Mouse (Mus musculus): Measurements from ENCODE around the gene Bcar3. TPM values are rescaled to one million over a fixed set of nuclear protein-coding genes. Genes with fewer than 3 reads are reported as not detected.
A peak's percentile ranks its signal among the peaks of the same experiment; 100 is the strongest.

Gene Bcar3
- polyA plus RNA-seq, 1 experiment from 2014 or later: 7.9 TPM

- Histone ChIP-seq H3K9me3 (no peaks in the 10 kb centered on the region), H3K27ac (no peak overlapping the region), H3K9ac (no peak overlapping the region), H3K4me1 (replicated peaks) (no peaks in the 10 kb centered on the region), H3K36me3 (no peaks in the 10 kb centered on the region), H3K4me2 (no peak overlapping the region), H3K4me3 (no peak overlapping the region), H3K27me3 (no peaks in the 10 kb centered on the region)
- 90% methylated on average over 11 of the region's 11 CpGs for WGBS
- no peak for ATAC-seq (ENCODE audit: low FRiP score)
Measured at GRCm38 (mm10) chr3:122445696-122446095, 151.8 kb downstream of the Bcar3 start.

- no peak overlapping the region for H3K9ac ChIP-seq
- H3K27me3 ChIP-seq: no peaks in the 10 kb centered on the region
- no peak for ATAC-seq (ENCODE audit: low FRiP score)
- 76% methylated on average over 8 of the region's 8 CpGs for WGBS
- H3K9me3 ChIP-seq: no peaks in the 10 kb centered on the region
- H3K36me3 ChIP-seq: no peaks in the 10 kb centered on the region
- H3K27ac ChIP-seq: no peak overlapping the region
- H3K4me2 ChIP-seq: no peak overlapping the region
- H3K4me3 ChIP-seq: no peak overlapping the region
- H3K4me1 ChIP-seq (replicated peaks): no peaks in the 10 kb centered on the region
Measured at GRCm38 (mm10) chr3:122446678-122447077, 152.7 kb downstream of the Bcar3 start.

- no peak for ATAC-seq (ENCODE audit: low FRiP score)
- no peak overlapping the region for H3K27ac ChIP-seq
- no peaks in the 10 kb centered on the region for H3K4me1 ChIP-seq (replicated peaks)
- no peaks in the 10 kb centered on the region for H3K27me3 ChIP-seq
- no peak overlapping the region for H3K4me2 ChIP-seq
- no peak overlapping the region for H3K4me3 ChIP-seq
- H3K36me3 ChIP-seq: no peaks in the 10 kb centered on the region
- H3K9me3 ChIP-seq: no peaks in the 10 kb centered on the region
- WGBS: 94% methylated on average over 13 of the region's 13 CpGs
- H3K9ac ChIP-seq: no peak overlapping the region
Measured at GRCm38 (mm10) chr3:122448196-122448595, 154.3 kb downstream of the Bcar3 start.

GRCm38 (mm10) chr3:122450041-122450440 is 156.1 kb downstream of the Bcar3 start:
- Histone ChIP-seq H3K9me3 (no peaks in the 10 kb centered on the region), H3K27ac (no peak overlapping the region), H3K4me2 (no peak overlapping the region), H3K4me3 (no peak overlapping the region), H3K27me3 (no peaks in the 10 kb centered on the region), H3K9ac (no peak overlapping the region), H3K4me1 (replicated peaks) (no peaks in the 10 kb centered on the region), H3K36me3 (no peaks in the 10 kb centered on the region)
- WGBS: 96% methylated on average over 7 of the region's 7 CpGs
- ATAC-seq (ENCODE audit: low FRiP score): no peak

- WGBS: 87% methylated on average over 11 of the region's 11 CpGs
- H3K27ac ChIP-seq: no peak overlapping the region
- no peak overlapping the region for H3K4me3 ChIP-seq
- no peaks in the 10 kb centered on the region for H3K9me3 ChIP-seq
- H3K4me1 ChIP-seq (replicated peaks): peaks cover 9% of the 10 kb centered on the region; the same call in 1 of the 2 replicates
- no peak overlapping the region for H3K4me2 ChIP-seq
- H3K36me3 ChIP-seq: no peaks in the 10 kb centered on the region
- no peaks in the 10 kb centered on the region for H3K27me3 ChIP-seq
- H3K9ac ChIP-seq: no peak overlapping the region
- no peak for ATAC-seq (ENCODE audit: low FRiP score)
Measured at GRCm38 (mm10) chr3:122453875-122454274, 159.9 kb downstream of the Bcar3 start.

- WGBS: 93% methylated on average over 4 of the region's 4 CpGs
- H3K4me2 ChIP-seq: no peak overlapping the region
- no peaks in the 10 kb centered on the region for H3K27me3 ChIP-seq
- no peak overlapping the region for H3K4me3 ChIP-seq
- ATAC-seq (ENCODE audit: low FRiP score): no peak
- no peaks in the 10 kb centered on the region for H3K9me3 ChIP-seq
- no peak overlapping the region for H3K9ac ChIP-seq
- no peaks in the 10 kb centered on the region for H3K36me3 ChIP-seq
- peaks cover 16% of the 10 kb centered on the region for H3K4me1 ChIP-seq (replicated peaks)
- H3K27ac ChIP-seq: no peak overlapping the region
Measured at GRCm38 (mm10) chr3:122456156-122456555, 162.2 kb downstream of the Bcar3 start.

GRCm38 (mm10) chr3:122456807-122457206 is 162.9 kb downstream of the Bcar3 start:
- ATAC-seq (ENCODE audit: low FRiP score): no peak
- no peak overlapping the region for H3K27ac ChIP-seq
- H3K4me2 ChIP-seq: no peak overlapping the region
- H3K36me3 ChIP-seq: no peaks in the 10 kb centered on the region
- H3K9me3 ChIP-seq: no peaks in the 10 kb centered on the region
- no peaks in the 10 kb centered on the region for H3K27me3 ChIP-seq
- WGBS: 63% methylated on average over 4 of the region's 4 CpGs
- no peak overlapping the region for H3K4me3 ChIP-seq
- H3K4me1 ChIP-seq (replicated peaks): peaks cover 22% of the 10 kb centered on the region
- H3K9ac ChIP-seq: no peak overlapping the region

- Histone ChIP-seq H3K36me3 (no peaks in the 10 kb centered on the region), H3K27ac (no peak overlapping the region), H3K9me3 (no peaks in the 10 kb centered on the region), H3K4me2 (no peak overlapping the region), H3K9ac (no peak overlapping the region), H3K27me3 (no peaks in the 10 kb centered on the region), H3K4me3 (no peak overlapping the region), H3K4me1 (replicated peaks) (peaks cover 31% of the 10 kb centered on the region)
- 33% methylated on average over 1 of the region's 1 CpGs for whole genome bisulfite sequencing
- no peak for ATAC-seq (ENCODE audit: low FRiP score)
Measured at GRCm38 (mm10) chr3:122457723-122458122, 163.8 kb downstream of the Bcar3 start.

- WGBS: 79% methylated on average over 8 of the region's 8 CpGs
- H3K9me3 ChIP-seq: no peaks in the 10 kb centered on the region
- H3K4me3 ChIP-seq: no peak overlapping the region
- H3K27me3 ChIP-seq: no peaks in the 10 kb centered on the region
- ATAC-seq (ENCODE audit: low FRiP score): no peak
- H3K4me2 ChIP-seq: no peak overlapping the region
- no peaks in the 10 kb centered on the region for H3K36me3 ChIP-seq
- peaks cover 38% of the 10 kb centered on the region for H3K4me1 ChIP-seq (replicated peaks)
- no peak overlapping the region for H3K27ac ChIP-seq
- no peak overlapping the region for H3K9ac ChIP-seq
Measured at GRCm38 (mm10) chr3:122458743-122459142, 164.8 kb downstream of the Bcar3 start.

- H3K4me3 ChIP-seq: no peak overlapping the region
- H3K36me3 ChIP-seq: no peaks in the 10 kb centered on the region
- H3K27ac ChIP-seq: peak overlapping the region; percentile 70
- ATAC-seq (ENCODE audit: low FRiP score): peak; percentile 19
- no peak overlapping the region for H3K9ac ChIP-seq
- no peaks in the 10 kb centered on the region for H3K27me3 ChIP-seq
- no peaks in the 10 kb centered on the region for H3K9me3 ChIP-seq
- WGBS: 14% methylated on average over 8 of the region's 8 CpGs
- peaks cover 38% of the 10 kb centered on the region for H3K4me1 ChIP-seq (replicated peaks)
- H3K4me2 ChIP-seq: peak overlapping the region; percentile 22
Measured at GRCm38 (mm10) chr3:122460848-122461511, 167.0 kb downstream of the Bcar3 start.

- Histone ChIP-seq H3K4me2 (peak overlapping the region; percentile 22), H3K27ac (peak overlapping the region; percentile 70), H3K4me3 (no peak overlapping the region), H3K4me1 (replicated peaks) (peaks cover 38% of the 10 kb centered on the region), H3K9me3 (no peaks in the 10 kb centered on the region), H3K27me3 (0 out of 2 replicates have a peak, but pooled peaks cover under 1% of the 10 kb centered on the region), H3K36me3 (no peaks in the 10 kb centered on the region), H3K9ac (no peak overlapping the region)
- peak; percentile 29 for ATAC-seq (ENCODE audit: low FRiP score)
- WGBS: 28% methylated on average over 11 of the region's 11 CpGs
Measured at GRCm38 (mm10) chr3:122461512-122461881, 167.6 kb downstream of the Bcar3 start.

GRCm38 (mm10) chr3:122461932-122462871 is 168.3 kb downstream of the Bcar3 start:
- Histone ChIP-seq H3K36me3 (no peaks in the 10 kb centered on the region), H3K9me3 (no peaks in the 10 kb centered on the region), H3K4me2 (peak overlapping the region; percentile 30), H3K9ac (no peak overlapping the region), H3K4me1 (replicated peaks) (peaks cover 35% of the 10 kb centered on the region), H3K4me3 (no peak overlapping the region), H3K27ac (peak overlapping the region; percentile 70), H3K27me3 (0 out of 2 replicates have a peak, but pooled peaks cover 2% of the 10 kb centered on the region)
- no peak; the same call in 1 of the 2 replicates for ATAC-seq (ENCODE audit: low FRiP score)
- WGBS: 33% methylated on average over 18 of the region's 18 CpGs
